Mouse (Mus musculus) layer of hippocampus, adult 18-20 months (tissue): ENCODE measurements at regions not wholly inside any gene's neighbourhood (a gene's known extent, or its start where the extent isn't known, plus 50 kb on each side); places are given as distances from the start of the nearest gene placed in this dataset.
"Not testable (repeated sequence)": the region's sequence is repeated elsewhere in the genome, so short reads cannot be mapped to it uniquely, and the experiment has no call there.

Experiments used
- DNase-seq, 2 experiments: peaks; one replicate each; pipeline ENCODE4 v3.0.0; 2022; ENCODE audit warnings: low spot score in 2 of 2

DNA sequence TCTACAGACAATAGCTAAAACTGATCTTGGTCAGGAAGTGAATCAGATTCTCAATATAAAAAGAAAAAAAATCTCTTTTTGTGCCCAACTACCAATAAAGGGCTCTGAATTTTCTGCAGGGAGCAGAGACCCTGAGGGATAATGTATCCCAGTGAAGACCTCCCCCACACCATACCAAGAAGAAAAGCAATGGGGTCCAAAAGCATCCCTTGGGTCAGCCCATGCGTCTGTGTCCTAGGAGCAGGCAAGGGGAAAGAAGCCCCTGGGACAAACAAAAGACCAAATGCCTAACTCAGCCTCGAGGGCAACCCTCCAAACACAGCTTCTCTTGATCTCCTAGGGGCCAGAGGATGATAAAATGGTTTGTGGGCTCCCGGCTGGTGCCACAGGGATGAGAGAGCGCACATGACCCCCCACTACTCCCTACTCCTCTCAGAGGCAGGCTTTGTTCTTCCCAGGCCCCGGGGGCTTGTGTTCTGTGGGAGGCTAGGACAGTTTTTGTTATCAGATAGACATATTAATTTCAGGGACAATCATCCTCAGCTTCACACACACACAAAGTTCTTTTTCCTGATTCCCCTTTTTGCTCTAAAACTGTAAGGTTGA lies 172.0 kb upstream of the Slc25a13 start:
- no peak for DNase-seq

DNA sequence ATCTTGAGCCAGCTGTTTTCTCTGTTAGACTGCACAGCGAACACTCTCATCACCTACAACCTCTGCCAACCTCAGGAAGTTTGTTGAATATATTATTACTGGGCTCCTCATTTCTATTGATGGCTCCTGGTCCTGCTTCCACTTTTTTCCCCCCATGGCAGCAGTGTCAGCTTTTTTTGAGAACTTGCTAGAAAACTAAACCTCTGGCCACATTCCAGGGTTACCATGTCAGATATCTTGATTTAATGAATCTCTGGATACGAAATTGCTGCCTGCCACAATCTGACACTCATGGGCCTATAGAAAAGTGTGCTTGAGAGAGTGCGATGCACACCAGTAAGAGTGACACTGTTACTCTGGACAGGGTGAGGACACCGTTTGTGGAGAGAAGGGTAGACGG lies 170.6 kb upstream of the Slc25a13 start:
- no peak for DNase-seq

DNA sequence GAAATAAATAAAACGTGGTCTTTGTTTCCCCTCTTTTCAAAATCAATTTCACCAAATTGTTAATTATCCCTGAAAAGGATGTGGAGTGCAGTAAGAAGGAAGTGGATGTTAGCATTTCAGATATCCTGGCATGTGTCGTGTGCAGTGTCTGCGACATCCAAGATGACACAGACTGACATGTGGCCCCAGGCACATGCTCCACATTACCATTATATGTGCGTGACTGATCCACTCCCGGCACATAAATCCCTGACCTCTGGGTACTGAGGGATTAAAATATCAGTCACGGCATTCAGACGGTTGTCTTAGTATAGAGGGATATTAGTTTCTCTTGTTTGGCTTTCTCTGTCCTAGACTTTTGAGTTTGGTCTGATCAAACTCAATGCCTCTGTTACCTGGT lies 168.0 kb upstream of the Slc25a13 start:
- DNase-seq: no peak

DNA sequence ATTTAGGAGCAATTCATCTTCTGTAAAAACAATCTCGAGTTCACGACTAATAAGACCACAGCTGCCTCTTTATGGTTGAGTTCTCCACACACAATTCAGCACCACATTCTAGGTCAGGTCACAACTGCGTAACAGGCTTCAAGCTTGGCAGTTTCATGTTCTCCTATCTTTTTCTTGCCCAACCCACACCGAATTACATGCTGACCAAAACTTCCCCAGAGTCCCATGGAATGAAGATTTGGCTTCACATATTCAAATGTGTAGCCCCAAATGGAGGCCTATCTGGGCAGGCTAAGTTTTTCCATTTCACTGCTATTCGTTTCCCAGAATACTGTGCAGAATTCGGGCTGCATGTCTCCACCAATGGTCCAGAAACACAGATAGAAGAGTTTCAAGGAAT lies 167.5 kb upstream of the Slc25a13 start:
- DNase-seq: no peak

DNA sequence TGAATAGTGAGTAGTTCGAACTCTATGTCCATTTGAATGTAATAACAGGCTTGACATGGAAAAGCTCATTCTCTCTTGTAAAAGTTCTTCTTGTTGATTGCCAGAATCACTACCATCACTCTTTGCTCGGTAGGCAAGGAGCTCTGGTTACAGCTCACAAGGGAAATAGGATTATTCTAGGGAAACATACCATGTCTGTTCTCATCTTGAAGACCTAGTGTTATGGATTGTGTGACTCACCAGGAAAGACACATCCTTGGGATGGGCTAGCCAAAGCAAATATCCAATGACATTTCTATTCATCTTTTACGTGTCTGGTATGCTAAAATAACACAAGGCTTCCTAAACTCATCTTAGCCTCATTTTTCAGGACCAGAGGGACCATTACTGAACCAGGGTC lies 155.4 kb upstream of the Slc25a13 start:
- no peak for DNase-seq

DNA sequence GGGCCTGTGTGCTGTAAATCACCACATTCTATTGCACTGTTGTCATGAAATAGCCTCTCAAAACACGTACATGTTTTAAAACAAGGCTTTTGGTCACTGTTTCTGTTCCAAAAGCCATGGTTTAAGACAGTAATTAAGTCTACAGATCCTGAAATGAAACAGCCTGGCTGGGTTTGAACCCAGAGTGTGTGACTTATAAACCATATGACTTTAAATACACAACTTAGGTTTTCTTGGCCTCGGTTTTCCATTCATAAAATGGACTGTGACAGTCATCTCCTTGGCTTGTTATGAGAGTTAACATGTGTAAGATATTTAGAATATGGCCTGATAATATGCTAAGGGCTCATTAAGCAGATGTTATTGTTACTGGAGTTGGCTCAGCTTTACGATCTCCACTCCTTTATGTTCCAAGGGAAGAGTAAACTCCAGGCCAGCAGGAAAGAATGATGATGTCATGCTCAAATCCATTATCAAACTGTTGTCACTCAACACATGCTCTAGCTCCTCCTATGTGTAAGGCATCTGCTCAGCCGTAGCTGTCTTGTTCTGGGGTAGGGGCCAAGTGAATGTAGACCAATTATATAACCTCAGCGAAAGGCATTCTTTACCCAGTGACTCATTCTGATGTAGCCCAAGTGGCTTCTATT lies 154.6 kb upstream of the Slc25a13 start:
- DNase-seq: no peak

DNA sequence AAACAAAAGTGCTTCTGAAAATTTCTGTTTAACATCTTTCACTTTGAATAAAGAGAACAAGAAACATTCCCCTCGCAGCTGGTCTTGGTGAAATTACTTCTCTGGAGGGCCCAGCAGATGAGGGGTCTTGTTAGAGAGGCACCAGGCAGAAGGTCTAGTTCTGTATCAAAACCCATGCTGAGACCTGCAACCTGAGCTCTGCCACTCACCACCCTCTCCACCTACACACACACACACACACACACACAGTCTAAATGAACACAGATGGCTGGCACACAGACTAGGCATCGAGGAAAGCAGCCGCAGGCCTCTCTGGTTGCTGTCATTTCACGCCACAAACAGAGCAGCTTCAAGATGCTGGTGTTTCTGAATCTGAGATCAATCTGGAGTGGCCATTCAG lies 147.1 kb upstream of the Slc25a13 start:
- peak in 1 of 2 experiments; percentile 12 for DNase-seq

DNA sequence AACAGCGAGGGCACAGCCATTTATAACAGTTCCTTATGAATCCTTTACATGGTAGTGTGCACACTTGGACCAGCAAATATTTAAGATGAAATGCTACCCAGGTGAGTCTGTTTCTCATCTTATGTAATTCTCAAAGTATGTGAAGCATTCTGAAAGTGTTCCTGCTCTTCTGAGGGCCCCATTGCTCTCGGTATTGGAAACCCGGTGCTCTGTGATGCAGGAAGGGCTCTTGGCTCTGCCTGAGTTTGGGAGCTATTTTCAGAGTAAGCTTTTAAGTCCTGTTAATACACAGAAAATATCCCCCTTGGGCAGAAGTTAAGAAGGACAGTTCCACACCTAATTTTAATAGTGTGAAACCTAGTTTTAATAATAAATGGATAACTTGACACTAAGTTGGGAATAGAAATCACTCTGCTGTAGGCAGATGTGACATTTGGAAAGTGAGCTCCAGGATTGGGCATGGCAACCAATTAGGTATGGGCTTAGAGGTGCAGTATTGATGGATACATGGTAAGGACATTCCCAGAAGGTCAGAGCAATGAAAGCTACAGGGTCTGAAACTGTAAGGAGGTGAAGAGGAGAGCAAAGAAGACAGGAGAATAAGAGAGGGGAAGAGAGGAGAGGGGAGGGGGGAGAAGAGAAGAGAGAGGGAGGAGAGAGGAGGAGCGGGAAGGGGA lies 145.8 kb upstream of the Slc25a13 start:
- DNase-seq: no peak

DNA sequence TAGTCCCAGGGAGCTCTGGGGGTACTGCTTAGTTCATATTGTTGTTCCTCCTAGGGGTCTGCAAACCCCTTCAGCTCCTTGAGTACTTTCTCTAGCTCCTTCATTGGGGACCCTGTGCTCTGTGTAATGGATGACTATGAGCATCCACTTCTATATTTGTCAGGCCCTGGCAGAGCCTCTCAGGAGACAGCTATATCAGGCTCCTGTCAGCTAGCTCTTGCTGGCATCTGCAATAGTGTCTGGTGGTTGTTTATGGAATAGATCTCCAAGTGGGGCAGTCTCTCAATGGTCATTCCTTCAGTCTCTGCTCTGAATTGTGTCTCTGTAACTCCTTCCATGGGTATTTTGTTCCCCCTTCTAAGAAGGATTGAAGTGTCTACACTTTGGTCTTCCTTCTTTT lies 144.2 kb upstream of the Slc25a13 start:
- DNase-seq: not testable (repeated sequence)

DNA sequence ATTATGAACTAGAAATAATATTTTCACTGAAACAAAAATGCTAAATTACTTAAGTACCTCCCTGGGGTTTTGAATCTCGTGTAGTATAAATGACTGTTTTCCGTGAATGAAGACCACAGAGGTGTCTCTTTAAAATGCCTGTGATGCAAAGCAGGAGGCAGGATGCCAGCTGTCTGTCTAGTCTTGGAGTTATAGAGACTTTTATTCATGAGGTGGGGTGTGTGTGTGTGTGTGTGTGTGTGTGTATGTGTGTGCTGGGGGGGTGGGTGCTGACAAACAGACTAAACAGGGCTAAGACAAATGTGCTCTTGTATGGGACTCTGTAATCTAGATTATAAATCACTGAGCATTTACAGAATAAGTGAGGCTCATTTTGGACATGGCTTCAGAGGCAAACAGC lies 140.5 kb upstream of the Slc25a13 start:
- DNase-seq: no peak

DNA sequence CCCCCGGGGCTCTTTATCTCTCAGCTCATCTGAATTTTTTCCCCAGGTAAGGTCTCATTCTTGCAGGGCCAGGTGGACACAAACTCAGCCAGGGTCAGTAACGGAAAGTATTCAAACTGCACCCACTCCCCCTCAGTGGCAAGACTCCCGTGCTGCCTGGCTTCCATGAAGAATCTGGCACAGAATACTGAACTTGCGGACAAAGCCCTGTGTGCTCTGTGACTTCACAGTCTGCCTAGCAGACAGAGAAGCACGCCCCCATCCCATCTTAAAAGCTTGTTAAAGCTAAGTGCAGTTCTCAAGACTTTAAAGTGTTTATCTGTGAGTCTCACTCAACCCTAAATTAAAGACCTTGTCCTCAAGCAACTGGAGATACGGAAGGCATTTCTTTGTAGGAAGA lies 140.0 kb upstream of the Slc25a13 start:
- no peak for DNase-seq

DNA sequence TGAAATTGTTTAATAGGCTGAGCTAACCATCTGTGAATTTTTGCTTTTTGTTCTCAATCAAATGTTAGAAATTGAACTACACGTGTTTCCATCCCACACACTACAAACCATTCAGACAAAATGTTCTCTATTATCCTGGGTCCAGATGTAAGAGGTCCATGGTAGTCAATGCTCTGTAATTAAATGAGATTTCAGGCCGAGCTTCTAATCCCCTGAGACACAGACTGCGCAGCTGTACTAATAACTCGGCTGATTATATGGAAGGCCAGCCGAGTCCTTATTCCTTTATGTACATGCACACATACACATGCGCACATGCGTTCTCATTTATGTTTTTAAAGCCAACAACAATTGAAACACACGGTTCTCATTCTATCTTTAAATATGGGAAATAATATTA lies 118.3 kb upstream of the Slc25a13 start:
- DNase-seq: peak in 1 of 2 experiments; percentile 73

DNA sequence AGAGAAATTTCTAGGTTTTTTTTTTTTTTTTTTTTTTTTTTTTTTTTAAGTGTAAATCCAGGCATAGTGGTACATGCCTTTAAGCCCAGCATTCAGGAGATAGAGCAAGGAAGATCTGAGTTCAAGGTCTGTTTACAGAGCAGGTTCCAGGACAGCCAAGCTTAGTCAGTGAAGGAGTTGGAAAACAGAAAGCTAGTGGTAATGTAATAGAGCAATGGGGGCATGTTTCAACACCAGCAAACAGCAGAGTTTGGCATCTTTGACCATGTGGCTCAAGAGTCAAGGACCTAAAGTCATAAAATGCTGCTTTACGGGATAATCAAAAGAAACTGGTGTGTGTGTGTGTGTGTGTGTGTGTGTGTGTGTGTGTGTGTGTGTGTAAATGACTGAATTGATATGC lies 113.3 kb upstream of the Slc25a13 start:
- DNase-seq: no peak

DNA sequence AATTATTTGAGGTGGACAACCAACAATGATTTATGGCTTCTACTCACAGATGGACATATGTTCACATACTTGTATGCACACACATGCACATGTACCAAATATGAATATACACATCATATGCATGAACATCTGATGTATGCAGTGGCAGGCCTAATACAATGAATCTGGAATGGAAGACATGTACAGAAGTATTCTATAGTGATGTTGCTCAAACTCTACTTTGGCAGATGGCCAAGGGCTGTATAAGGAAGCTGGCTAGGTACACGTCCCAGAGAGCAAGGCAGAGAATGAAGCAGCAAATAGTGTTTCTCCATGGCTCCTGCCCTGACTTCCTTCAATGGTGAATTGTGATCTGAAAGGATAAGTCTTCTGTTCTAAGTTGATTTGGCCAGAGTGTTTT lies 108.5 kb upstream of the Slc25a13 start:
- no peak for DNase-seq

DNA sequence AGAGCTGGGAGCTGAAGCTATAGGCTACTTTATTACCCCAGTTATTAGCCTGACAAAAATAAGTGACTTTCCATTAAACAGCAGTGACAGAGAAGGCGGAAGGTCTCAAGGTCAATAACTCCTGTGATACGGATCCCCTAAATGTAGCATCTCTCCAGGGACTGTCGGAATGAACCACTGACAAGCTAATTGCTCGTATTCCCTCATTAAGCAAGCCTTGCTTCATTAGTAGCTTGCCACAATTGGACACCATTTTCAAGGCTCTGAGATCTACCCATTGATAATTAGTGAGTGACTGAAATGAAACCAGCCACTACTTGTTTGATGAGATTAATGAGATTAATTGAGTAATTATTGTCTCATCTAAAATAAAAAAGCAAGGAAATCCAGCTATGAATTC lies 99.8 kb upstream of the Slc25a13 start:
- DNase-seq: no peak

DNA sequence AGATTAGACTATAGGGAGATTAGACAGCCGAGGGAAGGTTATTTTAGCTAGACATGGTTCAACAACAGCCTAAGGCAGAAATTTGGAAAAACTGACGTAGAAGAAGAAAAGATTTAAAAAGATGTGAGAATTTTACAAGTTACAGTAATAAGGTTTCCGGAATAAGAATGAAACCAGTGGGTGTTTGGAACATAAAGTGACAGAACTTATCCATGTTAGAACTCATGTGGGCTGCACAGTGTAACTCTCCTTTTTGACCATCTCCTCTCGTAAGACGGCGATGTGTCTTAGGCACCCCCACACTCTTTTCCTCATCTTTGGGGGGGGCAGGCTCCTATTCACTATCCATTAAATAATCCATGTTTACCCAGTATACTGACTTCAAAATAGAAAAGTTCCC lies 96.2 kb upstream of the Slc25a13 start:
- peak in 1 of 2 experiments; percentile 16 for DNase-seq

DNA sequence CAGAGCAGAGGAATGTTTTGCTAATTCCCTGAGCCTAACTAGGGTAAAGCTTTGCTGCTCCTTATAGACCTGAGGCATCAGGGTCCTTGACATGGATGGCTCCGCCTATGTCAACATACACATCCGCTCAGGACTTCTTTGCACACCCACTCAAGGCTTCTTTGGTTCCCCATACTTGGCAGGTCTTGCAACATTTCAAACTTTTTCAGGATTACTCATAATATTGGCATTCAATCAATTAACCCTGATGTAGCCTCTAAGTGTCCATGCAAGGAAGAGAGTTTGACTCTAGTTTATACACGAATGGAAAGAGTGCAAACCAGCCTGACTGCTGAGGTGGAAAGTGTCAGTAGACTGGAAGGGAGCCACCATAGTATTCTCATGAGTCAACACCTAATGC lies 93.2 kb upstream of the Slc25a13 start:
- DNase-seq: no peak

DNA sequence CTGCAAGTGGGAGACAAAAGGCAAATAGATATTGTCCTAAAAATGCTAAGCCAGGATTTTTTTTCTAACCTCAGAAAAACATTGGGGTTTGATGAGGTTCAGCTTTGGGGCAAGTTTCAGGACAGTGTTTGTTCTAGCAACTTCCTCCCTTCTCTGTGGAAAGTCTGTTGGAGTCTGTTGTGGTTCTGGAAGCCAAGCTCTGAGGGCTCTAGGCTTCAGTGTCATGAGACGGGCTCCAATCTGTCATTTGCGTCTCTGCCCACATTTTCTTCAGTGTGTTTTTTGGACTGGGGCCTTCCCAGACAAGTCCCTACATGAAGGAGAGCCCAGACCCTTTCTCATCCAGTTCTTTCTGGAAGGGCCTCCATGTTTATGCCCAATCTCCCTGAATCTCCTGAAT lies 90.6 kb upstream of the Slc25a13 start:
- no peak for DNase-seq

DNA sequence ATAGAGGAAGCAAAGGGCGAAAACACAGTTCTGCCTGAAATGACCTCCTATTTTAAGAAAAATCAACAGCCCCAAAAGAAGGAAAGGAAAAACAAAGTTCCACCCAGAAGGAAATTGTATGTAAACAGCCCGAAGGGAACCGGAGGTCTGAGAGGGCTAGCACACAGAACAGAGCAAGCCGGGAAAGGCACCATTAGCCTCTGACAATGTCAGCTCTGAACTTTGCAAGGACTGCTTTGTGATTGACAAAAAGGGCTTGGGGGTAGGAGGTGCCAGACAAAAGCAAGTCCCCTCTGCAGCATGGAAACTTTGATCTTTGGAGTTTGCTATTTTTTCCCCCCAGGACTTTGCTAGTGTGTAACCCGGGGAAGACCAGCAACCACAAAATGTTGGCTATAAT lies 86.8 kb upstream of the Slc25a13 start:
- DNase-seq: no peak

DNA sequence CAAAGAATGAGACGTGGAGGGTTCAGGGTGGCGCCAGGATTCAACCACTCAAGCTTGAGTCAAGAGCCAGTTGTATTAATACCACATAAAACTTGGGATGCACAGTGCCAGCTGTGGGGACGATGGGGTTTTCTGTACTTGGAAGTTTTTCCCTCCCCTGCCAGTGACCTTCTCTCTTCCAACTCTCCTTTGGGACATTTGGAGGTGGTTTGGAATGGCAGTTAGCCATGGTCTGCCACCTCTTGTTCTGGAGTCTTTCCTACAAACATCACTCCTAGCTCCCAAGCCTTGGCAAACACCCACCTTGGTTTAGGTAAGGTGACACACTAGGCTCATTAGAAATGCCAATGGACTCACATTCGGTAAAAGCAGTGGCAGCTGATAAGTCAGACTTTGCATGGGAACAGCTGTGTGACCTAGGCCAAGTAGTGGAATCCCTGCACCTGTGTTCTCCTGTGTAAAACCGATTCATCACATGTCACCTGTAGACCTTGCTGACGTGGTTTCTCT lies 84.1 kb upstream of the Slc25a13 start:
- no peak for DNase-seq

DNA sequence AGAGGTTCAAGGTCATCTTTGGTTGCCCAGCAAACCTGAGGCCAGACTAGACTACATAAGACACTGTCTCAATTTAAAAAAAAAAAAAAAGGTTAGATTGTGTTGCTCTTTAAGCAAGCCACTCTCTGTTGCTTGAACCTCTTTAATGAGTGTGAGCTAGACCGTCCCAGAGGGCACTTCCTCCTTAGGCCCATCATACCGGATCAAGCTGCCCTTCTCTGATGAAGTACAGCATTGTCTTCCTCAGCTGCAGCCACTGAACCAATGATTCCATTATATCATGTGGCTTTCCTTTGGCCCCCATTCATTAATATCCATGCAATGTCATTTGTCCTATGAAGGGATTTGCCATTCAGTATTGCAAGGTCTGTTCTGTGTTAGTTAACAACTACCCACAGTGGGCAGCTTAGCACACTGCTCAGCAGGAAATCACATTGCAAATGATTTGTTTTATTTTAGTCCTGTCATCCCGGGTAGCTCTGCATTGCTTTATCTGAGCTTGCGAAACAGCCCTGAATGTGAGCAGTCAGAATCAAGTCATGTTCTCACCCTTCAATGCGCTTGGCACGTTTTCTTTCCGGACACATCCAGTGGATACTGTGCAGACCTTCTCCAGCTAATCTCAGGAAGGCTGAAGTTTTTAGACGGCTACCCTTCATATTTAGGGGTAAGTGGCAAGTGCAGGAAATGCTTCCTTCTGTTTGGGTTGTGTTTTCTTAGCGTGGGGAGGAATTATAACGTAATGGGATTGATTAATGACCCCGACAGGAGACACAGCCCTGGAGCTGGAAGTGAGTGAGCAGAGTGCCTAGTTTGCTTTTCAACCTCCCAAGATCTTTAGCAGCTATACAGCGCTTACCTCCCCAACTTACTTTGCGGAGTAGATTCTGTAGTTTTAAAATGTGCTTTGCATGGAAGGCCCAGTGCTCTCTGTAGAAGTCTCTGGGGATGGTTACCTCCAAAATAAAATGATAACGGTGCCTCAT lies 82.2 kb upstream of the Slc25a13 start:
- DNase-seq: no peak
